Mouse (Mus musculus): ENCODE measurements around the gene Lce1a1.

The Lce1a1 gene

GRCm38 (mm10) chr3:92648207-92648606 lies at the start of gene Lce1a1:
Lce1a1 (minus strand) TSS chr3:92648307.
- DNase-seq: no peak

GRCm38 (mm10) chr3:92694613-92695012 lies 46.5 kb upstream of the Lce1a1 start:
- DNase-seq: no peak

DNA sequence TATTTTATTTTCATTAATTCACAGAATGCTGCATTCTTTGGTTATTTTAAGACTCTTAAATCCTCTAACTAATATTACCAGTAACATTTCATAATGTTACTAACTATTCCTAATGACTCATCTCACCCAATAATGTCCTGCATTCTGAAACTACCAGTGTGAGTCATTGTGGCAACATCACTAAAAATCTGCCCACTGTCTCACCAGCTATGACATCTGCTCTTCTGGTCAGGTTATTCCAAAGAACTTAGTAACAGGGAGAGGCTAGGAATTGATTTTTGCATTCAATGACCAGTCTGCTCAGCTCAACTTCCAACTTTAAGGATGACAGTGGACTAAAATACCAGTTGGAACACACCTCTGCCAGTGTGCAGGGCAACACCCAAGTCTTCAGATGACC lies 43.6 kb upstream of the Lce1a1 start:
- no peak for DNase-seq

GRCm38 (mm10) chr3:92689154-92689553 lies 41.0 kb upstream of the Lce1a1 start:
- DNase-seq: peak; percentile 4

GRCm38 (mm10) chr3:92687110-92687509 lies 39.0 kb upstream of the Lce1a1 start, which contains the start of gene Lce1d:
Lce1d (minus strand) TSS chr3:92687210.
- DNase-seq: no peak

- no peak for DNase-seq
Observed at GRCm38 (mm10) chr3:92678947-92679346, 30.8 kb upstream of the Lce1a1 start, which contains the start of gene Lce1c. Lce1c (plus strand) TSS chr3:92679247.

DNA sequence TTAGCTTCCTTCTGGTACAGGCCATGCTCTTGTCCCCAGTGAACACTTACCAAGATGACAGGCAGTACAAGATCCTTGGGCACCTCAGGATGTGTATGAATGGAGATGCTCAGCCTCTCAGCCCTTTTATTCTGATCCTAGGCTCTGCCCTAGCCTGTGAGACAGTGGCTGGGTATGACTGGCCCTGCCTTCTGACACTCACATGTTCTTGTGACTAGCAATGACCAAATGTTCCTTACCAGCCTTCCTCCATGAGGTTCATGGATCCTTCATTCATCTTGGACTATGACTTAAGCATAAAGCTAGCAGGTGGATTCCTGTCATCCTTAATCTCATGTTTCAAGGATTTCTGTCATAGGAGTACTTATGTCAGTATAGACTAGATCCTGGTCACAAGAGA lies 22.1 kb upstream of the Lce1a1 start, which contains the start of gene Lce1a2:
Lce1a2 (minus strand) TSS at position 101 of the 400 bp plus-strand sequence.
- DNase-seq: no peak

- DNase-seq: no peak
Observed at GRCm38 (mm10) chr3:92656826-92657225, 8.7 kb upstream of the Lce1a1 start, which contains the start of gene Lce1b. Lce1b (minus strand) TSS chr3:92656926.

GRCm38 (mm10) chr3:92639854-92640253 lies 8.3 kb downstream of the Lce1a1 start:
- DNase-seq: no peak

- no peak for DNase-seq
Observed at GRCm38 (mm10) chr3:92638653-92638991, 9.5 kb downstream of the Lce1a1 start.

DNA sequence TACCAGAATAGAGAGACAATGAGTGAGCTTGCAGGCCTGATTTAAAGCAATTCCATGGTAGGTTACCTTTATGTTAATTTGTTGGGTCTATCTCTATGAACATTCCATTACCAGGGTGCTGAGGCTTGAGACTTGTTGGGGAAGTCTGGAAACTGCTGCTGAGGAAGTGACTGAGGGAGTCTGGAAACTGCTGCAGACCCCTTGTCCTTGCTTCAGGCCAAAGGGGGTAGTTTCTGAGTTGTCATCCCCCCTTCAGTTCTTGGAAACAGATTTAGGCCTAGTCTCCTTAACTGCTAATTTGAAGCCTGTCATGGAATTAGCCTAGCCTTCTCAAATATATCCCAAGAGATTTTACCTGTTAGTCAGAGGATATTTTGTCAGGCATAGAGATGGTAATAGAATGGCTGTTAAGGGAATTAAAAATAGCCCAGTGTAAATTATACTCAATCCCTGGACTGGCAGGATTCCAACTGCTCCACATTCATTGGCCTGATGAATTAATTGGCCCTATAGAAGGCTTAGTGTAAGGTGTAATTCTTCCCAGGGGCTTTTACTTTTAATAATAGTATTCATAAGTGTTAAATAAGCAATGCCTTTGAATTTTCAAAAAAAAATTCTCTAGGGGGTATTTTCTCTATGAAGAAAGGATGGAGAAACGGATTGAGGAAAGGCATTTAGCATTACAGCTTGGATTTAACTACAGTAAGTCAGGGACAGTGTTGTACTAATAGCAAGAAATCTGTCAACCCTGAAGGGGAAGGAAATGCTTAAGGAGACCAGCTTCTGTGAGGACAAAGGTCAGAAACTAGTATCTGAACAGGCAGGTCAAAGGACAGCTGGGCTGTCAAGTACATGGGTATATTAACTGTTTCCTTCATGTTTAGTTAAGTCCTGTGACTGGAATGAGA lies 10.1 kb downstream of the Lce1a1 start:
- peak; percentile 88 for DNase-seq

- DNase-seq: no peak
Observed at GRCm38 (mm10) chr3:92621560-92621959, 26.5 kb downstream of the Lce1a1 start, which contains the start of gene Lce6a. Lce6a (minus strand) TSS chr3:92621660.

- DNase-seq: no peak
Observed at GRCm38 (mm10) chr3:92609804-92610203, 38.3 kb downstream of the Lce1a1 start.

DNA sequence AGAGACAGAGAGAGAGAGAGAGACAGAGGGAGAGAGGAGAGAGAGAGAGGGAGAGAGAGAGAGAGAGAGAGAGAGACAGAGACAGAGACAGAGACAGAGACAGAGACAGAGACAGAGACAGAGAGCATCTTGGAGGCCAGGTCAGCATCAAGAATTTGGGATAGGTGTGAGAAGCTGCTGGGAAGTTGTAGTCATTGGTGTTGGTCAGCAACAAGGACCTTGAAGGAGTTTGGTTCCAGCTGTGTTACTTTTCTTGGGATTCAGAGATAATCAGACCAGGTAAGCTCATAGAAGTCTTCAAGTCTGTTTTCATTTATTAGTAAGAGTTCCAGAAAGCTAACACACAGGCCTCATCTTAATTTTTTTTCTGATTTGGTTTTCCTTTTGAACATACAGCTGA lies 40.7 kb downstream of the Lce1a1 start, which contains the start of gene 2210017I01Rik:
2210017I01Rik (minus strand) TSS at position 101 of the 400 bp plus-strand sequence.
- no peak for DNase-seq

- peak; percentile 42 for DNase-seq
Observed at GRCm38 (mm10) chr3:92602169-92602568, 45.9 kb downstream of the Lce1a1 start.

DNA sequence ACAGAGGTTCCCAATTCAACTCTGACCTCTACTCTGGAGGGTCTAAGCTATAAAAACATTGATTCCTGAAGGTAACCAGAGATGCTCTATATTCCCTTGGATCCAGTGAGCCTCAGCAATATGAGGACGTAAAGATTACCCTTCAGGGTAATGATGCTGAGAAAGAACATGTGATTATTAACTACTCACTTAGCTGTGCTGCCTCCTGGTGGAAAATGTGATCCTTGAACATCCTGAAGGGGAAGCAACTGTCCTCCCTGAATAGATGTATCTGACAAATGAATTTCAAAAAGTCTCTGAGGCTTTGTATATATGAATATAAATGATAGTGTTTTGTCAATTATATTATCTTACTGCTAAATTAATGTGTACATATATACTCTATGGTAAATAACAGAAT lies 47.7 kb downstream of the Lce1a1 start:
- peak; percentile 35 for DNase-seq

DNA sequence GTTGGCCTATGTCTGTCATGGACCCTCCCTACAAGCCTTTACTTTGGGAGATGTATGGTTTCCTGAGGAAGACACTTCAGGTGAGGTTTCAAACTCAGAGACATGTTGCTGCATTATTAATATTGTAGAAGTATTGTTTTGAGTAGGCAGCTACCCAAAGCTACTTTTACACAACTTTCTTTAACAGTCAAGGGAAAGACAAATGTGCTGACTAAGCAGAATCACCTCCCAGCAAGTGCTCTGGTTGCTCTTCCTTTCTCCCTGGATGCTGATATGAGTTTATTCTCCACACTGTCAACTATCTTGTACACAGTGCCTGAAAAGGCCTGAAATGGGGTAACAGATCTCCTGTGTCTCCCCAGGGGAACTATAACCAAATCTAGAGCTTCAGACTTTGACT lies 48.1 kb downstream of the Lce1a1 start:
- no peak for DNase-seq

- DNase-seq: no peak
Observed at GRCm38 (mm10) chr3:92598429-92598828, 49.7 kb downstream of the Lce1a1 start.

Measured in kidney, adult 9 months (tissue).